Mouse (Mus musculus): ENCODE measurements around the gene Pank1.
A peak's percentile ranks its signal among the peaks of the same experiment; 100 is the strongest.

The Pank1 gene

GRCm38 (mm10) chr19:34878603-34879541 lies at the start of gene Pank1:
Gene Pank1 (minus strand): TSS chr19:34879455.
- peak; percentile 58 to 73 for DNase-seq (ENCODE audit: low spot score in 2 of 2)

DNA sequence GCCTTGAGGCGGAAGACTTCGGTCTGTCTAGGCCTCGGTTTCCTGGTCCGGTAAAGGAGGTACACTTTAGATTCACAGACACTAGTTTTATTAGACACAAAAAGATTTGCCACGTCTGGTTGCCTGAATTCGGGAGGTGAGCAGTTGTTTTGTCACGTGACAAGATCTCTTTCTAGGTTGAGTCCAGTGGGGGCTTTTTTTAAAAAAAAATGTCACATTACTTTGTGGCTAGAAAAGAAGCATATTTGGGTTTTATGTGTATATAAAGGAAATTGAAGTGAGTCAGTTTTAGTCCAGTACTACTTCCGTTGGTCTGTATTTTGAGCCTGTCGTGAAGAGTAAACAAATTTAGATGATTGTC lies 43.3 kb upstream of the Pank1 start:
- no peak for DNase-seq (ENCODE audit: low spot score in 2 of 2)

GRCm38 (mm10) chr19:34921652-34922602 lies 42.7 kb upstream of the Pank1 start, which contains the start of gene Kif20b:
Gene Kif20b (plus strand): TSS chr19:34922361.
- peak; percentile 64 to 77 for DNase-seq (ENCODE audit: low spot score in 2 of 2)

DNA sequence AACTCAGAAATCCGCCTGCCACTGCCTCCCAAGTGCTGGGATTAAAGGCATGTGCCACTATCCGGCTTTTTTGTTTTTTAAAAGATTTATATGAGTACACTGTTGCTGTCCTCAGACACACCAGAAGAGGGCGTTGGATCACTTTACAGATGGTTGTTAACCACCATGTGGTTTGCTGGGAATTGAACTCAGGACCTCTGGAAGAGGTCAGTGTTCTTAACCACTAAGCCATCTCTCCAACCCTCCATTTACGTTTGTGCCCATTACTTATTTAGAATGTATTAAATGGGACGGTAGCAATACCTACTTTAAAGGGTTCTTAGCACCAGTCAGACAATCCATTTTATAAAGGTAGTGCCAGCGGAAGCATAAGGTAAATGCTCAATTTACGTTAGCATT lies 42.0 kb upstream of the Pank1 start:
- DNase-seq (ENCODE audit: low spot score in 2 of 2): no peak

GRCm38 (mm10) chr19:34920531-34920930 lies 41.3 kb upstream of the Pank1 start:
- no peak for DNase-seq (ENCODE audit: low spot score in 2 of 2)

GRCm38 (mm10) chr19:34920066-34920465 lies 40.8 kb upstream of the Pank1 start:
- no peak for DNase-seq (ENCODE audit: low spot score in 2 of 2)

DNA sequence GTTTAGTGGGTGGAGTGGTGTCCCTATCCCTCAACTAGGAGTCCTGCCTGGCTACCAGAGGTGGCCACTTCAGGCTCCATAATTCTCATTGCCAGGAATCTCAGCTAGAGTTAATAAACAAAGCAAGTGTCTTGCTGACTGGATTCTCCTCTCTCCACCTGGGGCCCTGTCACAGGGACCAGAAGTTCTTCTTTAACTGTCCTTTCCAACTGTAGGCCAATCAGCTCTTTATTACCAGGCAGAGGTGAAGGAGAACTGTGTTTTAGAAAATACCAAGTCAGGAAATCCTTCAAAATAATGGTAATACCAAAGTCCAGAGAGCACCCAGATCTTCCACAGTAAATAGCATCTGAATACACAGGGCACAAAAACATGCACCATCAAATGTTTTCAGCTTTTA lies 33.1 kb upstream of the Pank1 start:
- no peak for DNase-seq (ENCODE audit: low spot score in 2 of 2)

- no peak for DNase-seq (ENCODE audit: low spot score in 2 of 2)
Measured at GRCm38 (mm10) chr19:34906772-34907171, 27.5 kb upstream of the Pank1 start.

GRCm38 (mm10) chr19:34905424-34905823 lies 26.2 kb upstream of the Pank1 start:
- DNase-seq (ENCODE audit: low spot score in 2 of 2): no peak

DNA sequence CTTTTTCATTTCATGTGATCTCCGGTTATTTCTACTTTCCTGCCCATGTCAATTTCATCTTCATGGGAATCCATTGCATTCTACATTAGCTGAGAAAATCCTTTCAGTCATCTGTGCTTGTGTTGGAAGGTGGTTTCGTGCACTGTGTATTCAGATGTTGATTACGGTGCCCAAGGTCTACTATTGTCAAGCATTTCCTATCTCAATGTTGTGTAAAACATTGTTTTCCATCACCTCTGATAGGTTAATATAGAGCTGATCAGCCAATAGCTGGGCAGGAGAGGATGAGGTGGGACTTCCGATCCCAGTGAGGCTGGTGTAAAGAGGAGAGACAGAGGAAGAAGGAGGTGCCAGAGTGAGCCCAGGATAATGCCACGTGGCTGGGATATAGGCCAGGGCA lies 24.8 kb upstream of the Pank1 start:
- DNase-seq (ENCODE audit: low spot score in 2 of 2): no peak

DNA sequence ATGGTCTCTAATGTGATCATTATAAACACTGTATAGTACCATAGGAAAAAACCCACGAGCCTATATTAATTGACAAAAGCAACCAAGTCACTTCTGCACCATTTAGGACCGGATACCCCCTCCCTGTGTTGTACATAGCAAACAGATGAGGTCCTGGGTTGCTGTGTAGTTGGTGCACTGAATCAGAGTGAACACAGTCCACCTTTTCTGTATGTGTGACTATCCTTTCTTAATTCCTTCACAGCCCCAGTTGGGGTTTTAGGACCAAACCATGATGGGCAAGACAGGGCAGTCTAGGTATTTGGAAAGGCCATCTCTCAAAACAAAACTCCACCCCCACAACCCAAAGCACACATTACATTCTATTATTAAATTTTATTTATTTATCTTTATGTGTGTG lies 22.5 kb upstream of the Pank1 start:
- DNase-seq (ENCODE audit: low spot score in 2 of 2): no peak

DNA sequence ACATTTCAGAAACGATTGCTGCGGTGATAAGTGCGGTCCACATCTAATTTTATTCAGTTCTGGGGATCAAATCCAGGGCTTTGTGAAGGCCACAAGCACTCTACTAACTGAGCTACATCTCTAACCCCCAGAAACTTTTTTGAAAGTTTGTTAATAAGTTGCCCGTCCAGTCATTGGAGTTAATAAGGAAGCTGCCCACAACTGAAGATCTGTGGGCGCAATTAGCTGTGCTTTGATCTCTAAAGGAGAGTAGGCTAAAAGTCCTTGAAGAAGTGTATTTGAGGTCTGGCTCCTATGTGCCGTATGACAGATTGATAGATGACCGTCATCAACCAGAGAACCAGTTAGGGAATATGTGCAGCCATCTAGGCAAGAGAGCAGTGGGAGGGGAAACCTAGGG lies 22.0 kb upstream of the Pank1 start:
- no peak for DNase-seq (ENCODE audit: low spot score in 2 of 2)

DNA sequence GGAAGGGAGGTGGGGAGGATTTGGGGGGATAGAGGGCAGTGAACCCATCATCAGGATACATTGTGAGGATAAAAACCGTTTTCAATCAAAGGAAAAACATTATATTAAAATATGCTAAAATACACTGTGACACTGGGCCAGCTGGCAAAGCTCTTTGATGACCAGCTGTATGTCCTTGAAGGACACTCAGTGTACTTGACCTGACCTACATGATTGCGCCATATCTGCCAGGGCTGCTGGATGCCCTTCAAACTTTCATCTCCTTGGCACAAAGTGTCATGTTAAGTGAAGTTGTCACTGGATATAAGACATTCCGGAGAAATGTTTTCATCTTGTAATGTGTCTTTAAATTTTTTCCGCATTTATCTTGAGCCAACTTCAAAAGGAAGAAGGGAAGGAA lies 19.7 kb upstream of the Pank1 start:
- DNase-seq (ENCODE audit: low spot score in 2 of 2): no peak

DNA sequence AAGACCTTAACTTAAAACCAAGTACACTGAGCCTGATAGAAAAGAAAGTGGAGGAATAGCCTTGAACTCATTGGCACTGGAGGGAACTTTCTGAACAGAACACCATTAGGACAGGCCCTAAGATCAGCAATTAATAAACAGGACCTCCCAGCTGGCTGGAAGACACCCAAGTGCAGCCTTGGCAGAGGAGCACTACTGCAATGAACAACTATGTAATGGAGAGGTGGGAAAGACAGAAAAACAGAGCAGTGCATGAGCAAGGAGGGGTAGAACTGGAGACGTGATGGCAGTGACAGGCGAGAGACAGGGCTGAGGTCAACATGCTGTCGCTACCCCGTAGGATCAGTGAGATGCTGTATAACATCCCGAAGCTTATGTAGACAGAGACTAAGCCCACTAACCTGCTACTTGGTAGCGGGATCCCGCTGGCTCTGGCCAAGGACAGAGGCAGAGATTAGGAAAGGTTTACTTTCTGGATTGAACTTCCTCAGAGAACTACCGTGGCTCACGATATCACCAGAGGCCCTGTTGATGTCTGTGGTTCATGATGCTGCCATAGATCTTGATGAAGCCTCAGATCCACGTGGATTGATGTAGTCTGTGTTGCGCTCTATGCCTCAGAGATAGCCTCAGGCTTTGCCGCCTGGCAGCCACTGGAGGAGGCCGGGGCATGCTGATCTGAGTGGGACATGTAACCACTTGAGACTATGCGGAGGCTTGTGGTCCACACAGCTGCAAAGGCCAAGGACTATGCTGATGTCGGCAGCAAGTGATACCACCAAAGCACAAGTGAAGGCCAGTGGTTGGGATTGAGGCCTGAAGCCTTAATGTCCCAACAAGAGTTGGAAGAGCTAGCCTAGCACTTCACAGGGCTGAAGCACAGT lies 18.1 kb upstream of the Pank1 start:
- DNase-seq (ENCODE audit: low spot score in 2 of 2): no peak

- no peak for DNase-seq (ENCODE audit: low spot score in 2 of 2)
Measured at GRCm38 (mm10) chr19:34895082-34895481, 15.8 kb upstream of the Pank1 start.

- no peak for DNase-seq (ENCODE audit: low spot score in 2 of 2)
Measured at GRCm38 (mm10) chr19:34891590-34891989, 12.3 kb upstream of the Pank1 start.

DNA sequence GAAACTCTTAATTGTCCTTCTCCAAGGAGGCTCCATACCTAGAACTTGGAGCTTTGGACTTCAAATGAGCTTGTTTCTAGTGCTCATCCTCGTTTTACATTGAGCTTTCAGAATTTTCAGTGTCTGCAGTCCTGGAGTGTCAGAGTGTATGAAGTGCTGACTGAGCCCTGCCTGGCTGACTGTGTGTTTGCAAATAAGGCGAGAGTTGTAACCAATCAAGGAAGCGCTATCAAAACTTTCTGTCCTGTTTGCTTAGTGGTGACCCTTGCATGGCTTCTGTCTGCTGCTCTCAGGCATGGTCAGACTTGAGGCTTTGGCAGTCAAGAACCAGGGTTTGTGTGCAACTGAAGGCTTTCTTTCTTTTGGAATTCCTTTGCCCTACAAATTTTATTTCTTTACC lies 11.7 kb upstream of the Pank1 start:
- no peak for DNase-seq (ENCODE audit: low spot score in 2 of 2)

GRCm38 (mm10) chr19:34886324-34886723 lies 7.1 kb upstream of the Pank1 start:
- no peak for DNase-seq (ENCODE audit: low spot score in 2 of 2)

- no peak for DNase-seq (ENCODE audit: low spot score in 2 of 2)
Measured at GRCm38 (mm10) chr19:34883526-34884224, 4.4 kb upstream of the Pank1 start.

GRCm38 (mm10) chr19:34882443-34882842 lies 3.2 kb upstream of the Pank1 start:
- DNase-seq (ENCODE audit: low spot score in 2 of 2): no peak

DNA sequence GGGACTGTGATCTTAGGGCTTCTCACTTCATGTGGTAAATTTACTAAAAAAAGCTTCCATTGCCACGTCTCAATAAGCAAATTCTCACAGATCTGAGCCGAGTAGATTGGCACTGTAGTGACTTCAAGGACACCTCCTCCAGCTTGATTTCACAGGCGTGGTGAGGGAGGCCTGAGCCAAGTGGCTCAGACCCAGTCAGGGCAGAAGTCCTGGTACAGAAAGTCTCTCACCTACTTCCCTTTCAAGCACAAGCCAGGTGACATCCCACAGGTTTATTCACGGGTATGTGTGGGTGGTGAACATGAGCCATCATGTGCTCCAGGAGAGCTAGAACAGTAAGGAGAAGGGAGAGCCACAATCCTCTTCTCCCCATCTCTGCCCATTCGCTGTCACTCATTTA lies 1.9 kb upstream of the Pank1 start:
- DNase-seq (ENCODE audit: low spot score in 2 of 2): no peak

Measured in frontal cortex, postnatal 25 days (tissue).